Mouse (Mus musculus) midbrain, embryonic 14.5 days (tissue): Measurements from ENCODE around the gene Ralgps1. TPM values are rescaled to one million over a fixed set of nuclear protein-coding genes. Genes with fewer than 3 reads are reported as not detected.
A peak's percentile ranks its signal among the peaks of the same experiment; 100 is the strongest.

Experiments used
- ATAC-seq: fragments of 200-750 bp; cut with Nextera tagmentation; 2 replicates; pipeline ENCODE4 v1.8.0; 2017; ENCODE audit warnings: moderate number of reproducible peaks, moderate library complexity; ENCODE audit not compliant: low FRiP score, low TSS enrichment
- DNase-seq: peaks from one replicate; pipeline ENCODE4 v3.0.0-alpha.2; 2015
- H3K27ac ChIP-seq: fragments of 300-500 bp; sonication (generic); replicated peaks from 2 replicates; pipeline ENCODE4 v1.5.1; 2014; ENCODE audit warnings: mild to moderate bottlenecking, low read depth, low read length, moderate library complexity
- H3K27me3 ChIP-seq: fragments of 300-500 bp; sonication (generic); 2 replicates; pipeline ENCODE4 v1.6.1; 2014; ENCODE audit warnings: low read length, control low read depth, mixed read lengths; ENCODE audit not compliant: control insufficient read depth, insufficient read depth
- H3K36me3 ChIP-seq: fragments of 300-500 bp; sonication (generic); 2 replicates; pipeline ENCODE4 v1.6.1; 2014; ENCODE audit warnings: low read length, control low read depth; ENCODE audit not compliant: control insufficient read depth, insufficient read depth
- H3K4me1 ChIP-seq: fragments of 300-500 bp; sonication (generic); 2 replicates; pipeline ENCODE4 v1.6.1; 2014; ENCODE audit warnings: mild to moderate bottlenecking, antibody characterized with exemption, low read length, control low read depth; ENCODE audit not compliant: control insufficient read depth, insufficient read depth
- H3K4me2 ChIP-seq: fragments of 300-500 bp; sonication (generic); 2 replicates; pipeline ENCODE4 v1.6.1; 2014; ENCODE audit warnings: mild to moderate bottlenecking, low read length, moderate library complexity
- H3K4me3 ChIP-seq: fragments of 300-500 bp; sonication (generic); replicated peaks from 2 replicates; pipeline ENCODE4 v1.5.1; 2014; ENCODE audit warnings: low read depth, low read length
- H3K9ac ChIP-seq: fragments of 300-500 bp; sonication (generic); replicated peaks from 2 replicates; pipeline ENCODE4 v1.6.1; 2014; ENCODE audit warnings: mild to moderate bottlenecking, low read length, moderate library complexity
- H3K9me3 ChIP-seq: fragments of 300-500 bp; sonication (generic); 2 replicates; pipeline ENCODE4 v1.6.1; 2016; ENCODE audit warnings: low read length, control low read depth, mixed read lengths; ENCODE audit not compliant: control insufficient read depth
- WGBS: fragments of 180-500 bp; shearing (Covaris S2); extraction: QIAGEN DNeasy Blood & Tissue Kit; methylation state at CpG from one replicate; pipeline ENCODE4 v1.1.7; 2014; 5-methylcytosine and 5-hydroxymethylcytosine counted together
- polyA plus RNA-seq: library from polyadenylated mRNA; unstranded; fragments of >200 nt; fragmentation: Nextera tagmentation; extraction: Ambion mirVana; gene quantifications from 2 replicates; pipeline ENCODE4 v1.2.1, GENCODE M21; 2014

Ralgps1 gene
- polyA plus RNA-seq, 1 experiment from 2014 or later, result 58.8 TPM

- Histone ChIP-seq H3K27me3 (no peaks in the 10 kb centered on the region), H3K4me2 (no peak overlapping the region), H3K27ac (no peak overlapping the region), H3K9me3 (no peaks in the 10 kb centered on the region), H3K36me3 (no peaks in the 10 kb centered on the region), H3K4me1 (no peaks in the 10 kb centered on the region; the same call in 1 of the 2 replicates), H3K4me3 (no peak overlapping the region), H3K9ac (no peak overlapping the region)
- WGBS, result 68% methylated on average over 4 of the region's 4 CpGs
- no peak for ATAC-seq
- no peak for DNase-seq
Observed at GRCm38 (mm10) chr2:33345956-33346355, 25.3 kb downstream of the Ralgps1 start.

DNA sequence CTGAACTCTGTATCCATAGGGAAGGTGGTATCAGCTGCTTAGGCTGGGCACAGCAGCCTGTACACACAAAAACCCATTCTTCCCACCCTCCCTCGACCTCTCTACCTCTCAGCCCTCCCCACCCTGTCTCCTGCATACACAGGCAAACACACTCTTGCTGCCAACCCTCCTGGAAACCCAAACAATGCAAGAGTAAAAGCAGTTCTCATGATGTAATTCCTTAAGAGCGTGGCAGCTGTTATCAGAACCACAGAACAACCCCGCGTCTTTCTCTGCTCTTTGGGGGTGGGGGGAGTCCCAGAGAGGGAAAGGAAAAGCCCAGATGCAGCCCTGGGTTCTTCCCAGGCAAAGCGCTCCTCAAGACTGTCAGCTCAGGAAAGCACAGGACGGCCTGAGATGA is 25.8 kb downstream of the Ralgps1 start:
- Histone ChIP-seq H3K4me2 (no peak overlapping the region), H3K27ac (0 out of 2 replicates have a peak overlapping the region, but pooled peaks have one; percentile 9), H3K9ac (no peak overlapping the region), H3K27me3 (no peaks in the 10 kb centered on the region), H3K4me1 (no peaks in the 10 kb centered on the region; the same call in 1 of the 2 replicates), H3K9me3 (no peaks in the 10 kb centered on the region), H3K36me3 (no peaks in the 10 kb centered on the region), H3K4me3 (no peak overlapping the region)
- DNase-seq, result no peak
- no peak for ATAC-seq
- WGBS, result 51% methylated on average over 6 of the region's 6 CpGs

DNA sequence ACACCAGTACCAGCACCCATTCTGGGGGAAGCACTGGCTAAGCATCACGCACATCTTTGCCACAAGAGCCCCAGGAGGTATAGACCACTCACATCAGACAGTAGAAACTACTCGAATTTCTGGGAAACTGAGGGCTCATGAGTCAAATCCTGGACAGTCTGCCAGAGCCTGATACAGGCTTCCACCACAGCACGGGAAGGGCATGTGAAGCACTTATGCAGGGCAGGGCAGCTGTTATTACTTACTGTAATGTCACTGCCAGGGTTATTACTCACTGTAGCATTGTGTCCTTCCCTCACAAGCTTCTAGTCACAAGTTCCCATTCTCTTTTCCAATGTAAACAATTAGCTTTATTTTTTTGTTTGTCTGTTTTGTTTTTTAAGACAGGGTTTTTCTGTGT is 27.9 kb downstream of the Ralgps1 start:
- Histone ChIP-seq H3K36me3 (peaks cover 3% of the 10 kb centered on the region; the same call in 1 of the 2 replicates), H3K4me2 (no peak overlapping the region), H3K9me3 (no peaks in the 10 kb centered on the region), H3K27me3 (no peaks in the 10 kb centered on the region), H3K27ac (no peak overlapping the region), H3K4me1 (no peaks in the 10 kb centered on the region; the same call in 1 of the 2 replicates), H3K9ac (no peak overlapping the region), H3K4me3 (no peak overlapping the region)
- ATAC-seq, result no peak
- 72% methylated on average over 3 of the region's 3 CpGs for WGBS
- DNase-seq, result no peak

GRCm38 (mm10) chr2:33342148-33342547 is 29.1 kb downstream of the Ralgps1 start:
- WGBS, result 76% methylated on average over 4 of the region's 4 CpGs
- Histone ChIP-seq H3K4me2 (no peak overlapping the region), H3K4me1 (no peaks in the 10 kb centered on the region; the same call in 1 of the 2 replicates), H3K9ac (no peak overlapping the region), H3K9me3 (no peaks in the 10 kb centered on the region), H3K27me3 (no peaks in the 10 kb centered on the region), H3K27ac (no peak overlapping the region), H3K36me3 (peaks cover 6% of the 10 kb centered on the region), H3K4me3 (no peak overlapping the region)
- ATAC-seq (no peak), DNase-seq (no peak)

DNA sequence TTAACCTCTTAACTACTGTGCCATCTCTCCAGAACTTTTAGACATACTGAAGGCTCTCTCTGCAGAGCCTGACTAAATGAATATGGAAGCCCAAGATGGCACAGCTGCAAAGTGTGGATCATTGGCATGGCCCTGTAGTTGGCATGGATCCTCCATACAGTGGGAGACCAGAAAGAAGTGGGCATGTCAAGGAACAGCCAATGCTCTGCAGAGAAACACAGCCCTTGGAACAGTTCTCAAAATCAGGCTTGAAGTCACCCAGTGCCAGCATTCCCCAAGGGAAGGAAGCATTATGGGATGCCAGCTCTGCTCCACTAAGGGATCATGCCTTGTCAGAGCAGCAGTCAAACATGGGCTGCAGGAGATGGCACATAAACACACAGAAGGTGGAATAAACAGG is 35.5 kb downstream of the Ralgps1 start:
- Histone ChIP-seq H3K27me3 (no peaks in the 10 kb centered on the region), H3K27ac (no peak overlapping the region), H3K9ac (no peak overlapping the region), H3K4me1 (no peaks in the 10 kb centered on the region), H3K4me2 (no peak overlapping the region), H3K36me3 (peaks cover 27% of the 10 kb centered on the region), H3K9me3 (0 out of 2 replicates have a peak, but pooled peaks cover 4% of the 10 kb centered on the region), H3K4me3 (no peak overlapping the region)
- ATAC-seq (no peak), DNase-seq (no peak)

DNA sequence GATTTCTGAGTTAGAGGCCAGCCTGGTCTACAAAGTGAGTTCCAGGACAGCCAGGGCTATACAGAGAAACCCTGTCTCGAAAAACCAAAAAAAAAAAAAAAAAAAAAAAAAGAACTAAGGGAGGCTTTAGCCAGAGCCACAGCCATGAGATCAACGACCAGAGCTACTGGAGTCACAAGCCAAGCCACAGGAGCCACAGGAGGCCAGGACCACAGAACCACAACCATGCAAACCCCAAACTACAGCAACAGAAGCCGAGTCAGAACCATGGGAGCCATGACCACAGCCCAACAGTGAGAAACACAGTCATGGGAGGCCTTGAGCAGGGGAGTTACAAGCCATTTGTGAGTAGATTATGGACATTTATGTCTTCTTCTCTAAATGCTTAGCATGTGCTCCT is 41.7 kb downstream of the Ralgps1 start:
- Histone ChIP-seq H3K27me3 (no peaks in the 10 kb centered on the region), H3K4me1 (no peaks in the 10 kb centered on the region), H3K4me2 (no peak overlapping the region), H3K9me3 (no peaks in the 10 kb centered on the region), H3K4me3 (no peak overlapping the region), H3K36me3 (0 out of 2 replicates have a peak, but pooled peaks cover under 1% of the 10 kb centered on the region), H3K9ac (no peak overlapping the region), H3K27ac (no peak overlapping the region)
- no peak for ATAC-seq
- WGBS, result 92% methylated on average over 2 of the region's 3 CpGs
- DNase-seq, result no peak

GRCm38 (mm10) chr2:33328941-33329340 is 42.3 kb downstream of the Ralgps1 start:
- 76% methylated on average over 1 of the region's 1 CpGs for WGBS
- no peak for DNase-seq

DNA sequence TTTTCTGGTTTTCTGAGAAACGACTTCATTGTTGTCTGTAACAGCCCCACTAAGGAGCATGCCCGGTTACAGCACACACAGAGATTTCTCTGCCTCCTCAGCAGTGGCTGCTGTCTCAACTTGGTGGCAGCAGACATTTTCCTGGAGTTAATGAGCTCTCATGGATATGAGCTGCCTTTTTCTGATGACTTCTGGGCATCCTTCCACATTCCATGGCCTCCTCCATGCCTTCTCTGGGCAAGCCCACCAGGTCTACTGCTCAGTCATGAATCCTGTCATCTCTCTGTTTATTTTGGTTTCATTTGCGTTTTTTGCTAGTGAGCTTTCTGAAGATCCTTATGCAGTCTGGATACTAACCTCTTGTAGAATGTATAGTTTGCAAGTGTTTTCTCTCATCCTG is 45.9 kb downstream of the Ralgps1 start:
- H3K9me3 ChIP-seq, result no peaks in the 10 kb centered on the region
- no peaks in the 10 kb centered on the region; the same call in 1 of the 2 replicates for H3K27me3 ChIP-seq
- no peaks in the 10 kb centered on the region for H3K4me1 ChIP-seq
- no peak overlapping the region for H3K9ac ChIP-seq
- 77% methylated on average over 3 of the region's 3 CpGs for WGBS
- no peak for ATAC-seq
- no peak overlapping the region for H3K4me2 ChIP-seq
- no peak overlapping the region for H3K4me3 ChIP-seq
- H3K36me3 ChIP-seq, result peaks cover 28% of the 10 kb centered on the region
- DNase-seq, result no peak
- H3K27ac ChIP-seq, result no peak overlapping the region

More at GRCm38 (mm10) chr2:33328941-33329340, 42.3 kb downstream of the Ralgps1 start:
- Histone ChIP-seq H3K4me2 (no peak overlapping the region), H3K4me1 (no peaks in the 10 kb centered on the region), H3K4me3 (no peak overlapping the region), H3K9me3 (no peaks in the 10 kb centered on the region), H3K36me3 (peaks cover 4% of the 10 kb centered on the region; the same call in 1 of the 2 replicates), H3K27ac (no peak overlapping the region), H3K9ac (no peak overlapping the region), H3K27me3 (no peaks in the 10 kb centered on the region)
- no peak for ATAC-seq

DNA sequence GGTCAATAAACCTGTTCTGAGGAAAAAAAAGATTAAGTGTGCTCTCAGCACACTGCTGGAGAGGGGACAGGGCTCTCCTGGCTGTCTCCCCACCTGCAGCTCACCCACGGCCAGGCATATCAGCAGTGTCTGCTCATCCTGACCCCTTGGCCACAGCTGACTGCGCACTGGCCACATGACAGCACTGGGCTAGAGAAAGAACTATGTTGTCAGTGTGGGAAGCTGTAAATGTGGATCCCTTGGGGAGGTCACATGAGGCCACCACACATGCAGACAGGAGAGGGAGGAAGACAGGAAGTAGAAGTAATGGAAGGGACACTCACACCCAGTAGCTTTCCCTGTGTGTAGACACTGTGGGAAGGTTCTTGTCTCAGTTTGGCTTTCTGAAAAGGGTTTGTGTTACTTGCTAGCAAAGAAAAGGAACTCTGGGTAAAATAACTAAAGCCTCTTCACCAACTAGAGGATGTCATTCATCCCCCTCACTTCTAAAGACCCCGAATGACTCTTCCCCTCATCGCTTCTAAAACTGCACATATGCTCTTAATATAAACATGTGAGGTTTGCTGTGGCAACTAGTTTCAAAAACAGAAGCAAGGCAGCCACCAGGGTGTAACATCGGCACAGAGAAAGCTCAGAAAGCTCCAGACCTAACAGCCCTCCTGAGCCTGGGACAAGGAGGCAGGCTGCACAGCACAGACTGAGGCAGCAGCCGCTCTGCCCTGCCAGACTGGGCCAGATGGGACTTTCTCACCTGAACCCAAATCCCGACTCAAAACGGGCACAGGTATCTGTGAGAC is 47.3 kb downstream of the Ralgps1 start:
- H3K4me2 ChIP-seq, result no peak overlapping the region
- H3K27me3 ChIP-seq, result no peaks in the 10 kb centered on the region; the same call in 1 of the 2 replicates
- H3K9me3 ChIP-seq, result no peaks in the 10 kb centered on the region
- H3K27ac ChIP-seq, result no peak overlapping the region
- H3K4me3 ChIP-seq, result no peak overlapping the region
- ATAC-seq (no peak), DNase-seq (no peak)
- 76% methylated on average over 8 of the region's 8 CpGs for WGBS
- peaks cover 28% of the 10 kb centered on the region for H3K36me3 ChIP-seq
- H3K4me1 ChIP-seq, result no peaks in the 10 kb centered on the region
- H3K9ac ChIP-seq, result no peak overlapping the region
